Mouse (Mus musculus): Measurements from ENCODE around the gene Thrap3. TPM values are rescaled to one million over a fixed set of nuclear protein-coding genes. Genes with fewer than 3 reads are reported as not detected.
A peak's percentile ranks its signal among the peaks of the same experiment; 100 is the strongest.

Gene Thrap3
- total RNA-seq (2021): 100 to 1,000 TPM; 182 to 188 TPM
- long read RNA-seq, experiment 1, full-length matches to known transcripts: 7 of 42 reads
- long read RNA-seq, experiment 1, partial matches to known transcripts: 8 of 42 reads
- long read RNA-seq, experiment 1, other reads (novel, unspliced or antisense): 27 of 42 reads
- long read RNA-seq, experiment 2, full-length matches to known transcripts: 19 of 67 reads
- long read RNA-seq, experiment 2, partial matches to known transcripts: 10 of 67 reads
- long read RNA-seq, experiment 2, other reads (novel, unspliced or antisense): 38 of 67 reads

DNA sequence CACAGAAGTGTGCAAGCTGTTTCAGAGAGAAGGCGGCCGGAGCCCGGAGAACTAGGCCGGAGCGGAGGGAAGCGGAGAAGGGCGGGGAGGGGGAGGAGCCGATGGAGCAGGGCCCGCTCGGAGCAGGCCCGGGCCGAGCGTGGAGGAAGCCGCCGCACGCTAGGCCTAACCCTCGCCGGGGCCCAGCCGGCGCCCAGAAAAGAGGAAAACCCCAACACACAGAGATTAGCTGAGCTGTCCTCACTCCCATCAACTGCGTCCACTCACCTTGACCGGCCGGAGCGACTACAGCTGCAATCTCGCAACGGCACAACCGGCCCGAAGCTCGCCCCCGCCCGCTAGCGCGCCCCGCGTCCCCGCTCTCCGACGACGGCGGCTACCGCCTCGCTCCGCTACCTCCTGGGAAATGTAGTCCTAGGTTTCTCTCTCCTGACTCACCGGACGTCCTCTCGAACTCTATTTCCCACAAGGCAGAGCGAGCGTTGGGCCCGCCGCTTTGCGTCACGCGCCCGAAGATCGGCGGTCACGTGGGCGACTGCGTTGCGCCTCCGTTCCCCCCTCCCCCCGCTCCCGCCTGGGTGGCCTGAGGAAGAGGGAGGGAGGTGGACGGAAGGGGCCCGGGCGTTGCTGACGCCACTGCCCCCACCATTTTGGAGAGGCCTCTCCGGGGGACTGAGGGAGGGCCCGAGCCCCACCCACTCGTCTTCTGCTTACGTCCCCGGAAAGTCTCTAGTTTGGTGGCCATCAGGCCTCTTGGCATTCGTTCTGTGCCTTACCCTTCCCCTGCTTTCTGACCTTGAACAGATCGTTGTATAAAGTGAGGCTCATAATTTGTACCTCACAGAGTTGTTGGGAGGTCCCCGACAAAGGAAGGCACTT lies at the start of gene Thrap3:
TSS of gene Thrap3 (minus strand) at position 458 of the 879 bp plus-strand sequence.
- DNase-seq (ENCODE audit: low spot score in 2 of 2): peak; percentile 99

DNA sequence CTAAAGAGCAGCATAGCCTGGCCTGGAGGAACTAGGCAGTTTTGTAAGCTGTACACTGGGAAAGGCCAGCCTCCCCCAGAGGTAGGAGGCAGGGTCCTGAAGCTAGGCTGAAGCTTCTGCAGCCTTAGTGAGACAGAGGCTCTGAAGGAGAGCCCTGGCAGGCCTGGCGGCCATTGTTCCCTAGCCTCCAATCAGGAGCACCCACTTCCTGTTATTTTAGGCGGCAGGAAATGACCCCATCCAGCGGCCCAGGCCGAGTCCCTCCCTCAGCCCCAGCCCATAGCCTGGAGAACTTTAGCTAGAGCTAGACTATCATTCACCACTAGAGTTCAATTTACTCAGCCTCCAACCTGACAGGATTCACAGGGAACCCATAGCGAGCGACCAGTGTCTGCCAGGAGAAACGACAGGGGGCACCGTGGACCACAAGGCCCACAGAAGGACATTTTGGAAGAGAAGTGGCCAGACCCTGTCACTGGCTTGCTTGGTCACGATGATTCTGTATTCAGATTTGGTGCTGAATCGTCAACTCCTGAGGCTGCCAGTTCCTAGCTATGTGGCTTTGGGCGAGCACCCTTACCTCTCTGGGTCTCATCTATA lies 49.2 kb upstream of the Thrap3 start:
- DNase-seq (ENCODE audit: low spot score in 2 of 2): no peak

GRCm38 (mm10) chr4:126250659-126251058 lies 48.1 kb upstream of the Thrap3 start:
- no peak for DNase-seq (ENCODE audit: low spot score in 2 of 2)

DNA sequence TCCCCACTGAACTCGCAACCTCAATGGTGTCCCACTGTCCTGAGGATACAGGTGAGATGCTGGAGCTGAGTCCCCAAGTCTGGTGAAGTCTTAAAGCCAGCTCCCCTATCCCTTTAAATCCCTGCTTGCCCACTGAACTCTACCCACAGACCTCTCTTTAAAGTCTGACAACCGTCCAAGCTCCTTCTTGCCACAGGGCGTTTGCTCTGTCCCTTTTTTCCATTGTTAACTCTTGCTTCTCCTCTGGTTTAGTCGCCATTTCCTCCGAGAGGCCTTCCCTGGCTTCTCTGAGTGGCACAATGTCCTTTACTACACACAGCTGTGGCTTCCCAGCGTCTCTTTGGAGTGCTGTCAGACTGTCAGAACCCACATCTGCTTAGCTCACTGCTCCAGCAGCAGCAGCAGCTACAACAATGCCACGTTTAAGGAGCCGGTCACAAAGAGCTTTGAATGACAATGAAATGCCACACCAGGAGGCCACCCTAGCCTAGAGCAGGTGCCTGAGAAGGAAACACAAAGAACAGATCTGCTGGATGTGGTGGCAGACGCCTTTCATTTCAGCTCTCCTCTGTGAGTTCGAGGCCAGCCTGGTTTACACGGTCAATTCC lies 45.8 kb upstream of the Thrap3 start:
- DNase-seq (ENCODE audit: low spot score in 2 of 2): no peak

DNA sequence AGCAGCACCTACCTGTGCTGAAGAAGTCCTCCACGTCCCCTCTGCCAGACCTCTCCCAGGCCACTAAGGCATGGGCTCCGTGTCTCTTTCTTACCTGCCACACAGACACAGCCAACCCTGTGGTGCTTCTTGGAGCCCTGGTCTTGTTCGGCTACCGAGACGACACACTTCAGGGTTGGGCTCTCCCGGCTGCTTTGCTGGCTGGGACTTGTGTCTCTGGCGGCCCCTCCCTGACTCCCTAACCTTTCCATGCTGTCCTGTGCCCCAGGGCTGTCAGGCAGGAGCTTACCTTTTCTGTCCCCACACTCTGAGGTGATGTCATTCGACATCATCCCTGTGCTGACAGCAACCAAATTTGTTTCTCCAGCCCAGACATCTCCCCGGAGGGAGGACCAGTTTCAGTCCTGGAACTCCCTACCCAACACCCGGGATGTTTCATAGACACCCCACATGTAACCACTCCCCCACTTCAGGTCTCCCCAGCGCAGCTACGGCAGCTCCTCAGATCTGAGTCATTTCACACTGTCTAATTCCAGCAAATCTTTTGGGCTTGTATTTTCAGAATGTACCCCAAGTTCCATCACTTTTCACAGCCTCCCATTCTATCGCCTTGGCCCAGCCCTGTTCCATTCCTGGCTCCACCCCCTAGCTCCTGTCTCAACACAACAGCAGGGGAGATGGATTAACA lies 43.8 kb upstream of the Thrap3 start:
- DNase-seq (ENCODE audit: low spot score in 2 of 2): no peak

GRCm38 (mm10) chr4:126242510-126242909 lies 40.0 kb upstream of the Thrap3 start:
- DNase-seq (ENCODE audit: low spot score in 2 of 2): peak in 1 of 2 experiments; percentile 6

- DNase-seq (ENCODE audit: low spot score in 2 of 2): peak in 1 of 2 experiments; percentile 11
Observed at GRCm38 (mm10) chr4:126241956-126242355, 39.4 kb upstream of the Thrap3 start.

- DNase-seq (ENCODE audit: low spot score in 2 of 2): peak in 1 of 2 experiments; percentile 6
Observed at GRCm38 (mm10) chr4:126239862-126240475, 37.4 kb upstream of the Thrap3 start.

GRCm38 (mm10) chr4:126237721-126238242 lies 35.2 kb upstream of the Thrap3 start:
- peak in 1 of 2 experiments; percentile 25 for DNase-seq (ENCODE audit: low spot score in 2 of 2)

DNA sequence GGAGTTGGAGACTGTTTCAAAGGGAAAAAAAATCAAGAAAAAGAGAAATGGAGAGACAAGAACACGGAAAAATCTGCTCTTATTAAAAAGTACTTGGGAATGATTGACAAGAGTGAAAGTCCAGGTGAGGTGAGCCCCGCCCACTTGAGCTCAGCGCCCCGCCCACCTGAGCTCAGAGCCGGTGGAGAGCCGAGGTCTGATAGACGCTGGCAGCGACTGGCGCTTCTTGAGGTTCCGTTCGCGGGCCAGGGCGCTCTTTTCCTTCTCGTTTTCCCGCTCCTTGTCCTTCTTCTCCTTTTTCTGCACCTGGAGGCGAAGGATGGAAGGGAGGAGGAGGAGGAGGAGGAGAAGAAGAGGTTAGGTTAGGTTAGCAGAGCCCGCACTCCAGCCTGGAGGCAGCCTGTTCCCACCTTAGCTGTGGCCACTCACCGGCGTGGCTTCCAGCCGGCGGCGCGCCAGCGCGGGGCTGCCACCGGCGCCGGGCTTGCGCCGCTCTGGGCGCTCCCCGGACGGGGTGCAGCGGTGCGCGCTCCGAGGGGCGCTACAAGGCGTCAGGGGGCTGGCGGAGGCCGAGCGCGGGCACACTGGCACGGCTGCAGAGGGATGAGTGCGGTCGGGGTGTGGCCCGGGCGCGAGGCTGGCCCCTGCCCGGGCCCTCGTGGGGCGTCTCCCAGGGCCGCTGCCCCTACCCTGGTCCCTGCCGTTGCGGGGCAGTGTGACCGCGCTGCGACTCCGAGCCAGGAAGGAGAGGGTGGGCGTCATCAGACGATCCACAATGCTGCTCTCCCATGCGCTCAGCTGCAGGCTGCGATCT lies 34.1 kb upstream of the Thrap3 start:
- DNase-seq (ENCODE audit: low spot score in 2 of 2): no peak

GRCm38 (mm10) chr4:126235191-126235590 lies 32.6 kb upstream of the Thrap3 start:
- DNase-seq (ENCODE audit: low spot score in 2 of 2): no peak

DNA sequence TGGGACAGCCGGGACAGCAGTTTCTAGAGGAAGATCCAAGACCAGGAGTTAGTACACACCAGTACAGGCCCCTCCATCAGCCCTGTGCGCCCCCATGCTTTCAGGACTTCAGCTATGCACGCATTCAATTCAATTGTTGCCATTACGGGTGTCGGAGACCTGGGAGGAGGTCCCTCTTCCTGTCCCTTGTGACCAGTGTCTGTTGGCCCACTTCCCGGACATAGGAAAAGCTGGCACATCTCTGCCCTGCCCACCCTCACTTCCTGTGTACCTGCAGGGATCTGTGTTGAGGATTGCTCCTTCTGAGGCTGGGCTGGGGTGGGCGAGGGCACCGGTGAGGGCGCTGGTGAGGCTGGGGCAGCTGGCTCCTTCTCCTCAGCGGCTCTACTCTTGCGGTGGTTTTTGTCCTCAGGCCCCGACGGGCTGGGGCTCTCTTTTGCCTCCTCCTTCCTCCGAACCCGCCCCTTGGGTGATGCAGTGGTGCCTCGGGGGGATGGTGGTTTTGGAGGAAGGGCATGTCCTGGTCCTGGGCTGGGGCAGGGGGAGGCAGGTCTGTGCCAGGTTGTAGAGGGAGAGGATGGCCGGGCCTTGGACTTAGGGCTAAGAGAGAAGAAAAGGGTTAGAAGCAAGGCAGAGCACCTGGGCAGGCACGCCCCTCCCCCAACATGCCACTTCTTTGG lies 32.1 kb upstream of the Thrap3 start:
- DNase-seq (ENCODE audit: low spot score in 2 of 2): no peak

GRCm38 (mm10) chr4:126233676-126234308 lies 31.2 kb upstream of the Thrap3 start:
- no peak for DNase-seq (ENCODE audit: low spot score in 2 of 2)

DNA sequence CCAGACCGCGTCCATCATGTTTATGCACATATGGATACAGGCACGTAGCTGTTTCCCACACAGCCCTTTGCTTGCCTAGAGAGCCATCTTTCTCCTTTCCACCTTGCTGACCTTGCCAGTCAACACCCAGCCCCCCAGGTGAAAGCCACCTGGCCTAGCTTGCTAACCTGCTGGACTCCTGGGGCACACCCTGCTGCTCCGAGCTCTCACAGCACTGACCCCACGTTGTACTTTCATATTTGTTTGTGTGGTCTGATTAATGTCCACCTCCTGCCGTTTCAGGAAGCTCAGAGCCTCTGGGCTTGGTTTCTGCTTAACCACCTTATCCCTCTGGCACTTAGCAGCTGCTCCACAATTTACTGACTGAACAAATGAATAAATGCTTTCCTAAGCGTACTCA lies 27.3 kb upstream of the Thrap3 start:
- DNase-seq (ENCODE audit: low spot score in 2 of 2): peak in 1 of 2 experiments; percentile 6

DNA sequence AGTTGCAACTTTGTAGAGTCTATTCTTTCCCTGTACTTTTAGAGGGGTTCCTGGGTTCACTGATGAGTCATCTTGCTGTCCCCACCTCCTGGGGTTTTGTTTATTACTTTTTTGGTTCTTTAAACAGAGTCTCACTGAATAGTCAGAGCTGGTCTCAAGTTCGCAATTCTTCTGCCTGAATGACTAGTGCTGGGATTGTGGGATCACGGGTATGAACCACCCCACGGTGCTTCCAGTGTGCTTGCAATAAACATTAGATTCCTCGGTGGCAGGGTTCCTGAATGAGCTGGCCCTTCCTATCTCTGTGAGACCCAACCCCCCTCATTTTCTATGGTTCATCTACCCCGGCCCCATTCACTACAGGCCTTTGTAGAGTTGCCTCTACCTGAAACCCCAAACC lies 25.6 kb upstream of the Thrap3 start:
- peak in 1 of 2 experiments; percentile 8 for DNase-seq (ENCODE audit: low spot score in 2 of 2)

- DNase-seq (ENCODE audit: low spot score in 2 of 2): peak; percentile 83 to 92
Observed at GRCm38 (mm10) chr4:126227077-126227761, 24.7 kb upstream of the Thrap3 start.

DNA sequence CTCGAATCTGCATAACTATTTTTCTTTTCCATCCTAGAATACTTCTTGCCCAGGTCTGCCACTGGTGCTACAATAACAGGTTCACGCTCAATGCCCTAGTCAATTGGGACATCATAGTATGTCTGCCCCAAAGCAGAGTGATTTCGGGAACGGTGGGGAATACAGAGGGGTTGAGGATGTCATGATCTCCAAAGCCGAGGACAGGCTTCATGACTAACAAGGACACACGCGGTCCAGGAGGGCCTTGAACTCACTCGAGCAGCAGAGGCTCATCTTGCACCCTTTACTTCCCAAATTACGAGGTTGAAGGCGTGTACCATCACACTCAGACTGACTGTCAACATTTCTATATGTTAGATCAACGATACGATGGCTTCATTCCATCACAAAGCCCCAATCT lies 24.1 kb upstream of the Thrap3 start:
- no peak for DNase-seq (ENCODE audit: low spot score in 2 of 2)

GRCm38 (mm10) chr4:126222631-126223030 lies 20.1 kb upstream of the Thrap3 start:
- DNase-seq (ENCODE audit: low spot score in 2 of 2): no peak
